Mouse (Mus musculus) granulocyte monocyte progenitor cell, adult 5-6 weeks (primary cell): ENCODE data around the gene Mad2l1bp. TPM values are rescaled to one million over a fixed set of nuclear protein-coding genes. Genes with fewer than 3 reads are reported as not detected.
A peak's percentile ranks its signal among the peaks of the same experiment; 100 is the strongest.

Experiments
- ATAC-seq: replicated peaks from 2 replicates; pipeline ENCODE4 v1.8.0; 2016; ENCODE audit warnings: mild to moderate bottlenecking, moderate TSS enrichment, inconsistent platforms; ENCODE audit not compliant: poor library complexity, severe bottlenecking
- total RNA-seq, 2 experiments: library from RNA; stranded (forward) in 1 of 2; stranded (reverse) in 1 of 2; fragments of 200-712, 200-1000 nt in 1 of 2; fragments of >200 nt in 1 of 2; fragmentation: Nextera tagmentation in 1 of 2; gene quantifications; 2 replicates each; pipeline ENCODE4 v1.2.3; 2014 to 2017

Gene Mad2l1bp
- total RNA-seq (2014; fragmentation: Nextera tagmentation) (14.8 and 18.6 TPM in 2 replicates), total RNA-seq (2017) (2.9 and 8.1 TPM in 2 replicates)

GRCm38 (mm10) chr17:46152847-46153782 is at the start of gene Mad2l1bp:
Gene Mad2l1bp (minus strand): TSS chr17:46153553.
- ATAC-seq: peak; percentile 100

- peak; percentile 11; the same call in 1 of the 2 replicates for ATAC-seq
Observed at GRCm38 (mm10) chr17:46203078-46203477, 49.7 kb upstream of the Mad2l1bp start.

- ATAC-seq: peak; percentile 84
Observed at GRCm38 (mm10) chr17:46202421-46203071, 49.2 kb upstream of the Mad2l1bp start, which contains the start of the genes Polh and Xpo5. Gene Polh (minus strand): TSS chr17:46202645. Gene Xpo5 (plus strand): TSS chr17:46202782.

GRCm38 (mm10) chr17:46201151-46201550 is 47.8 kb upstream of the Mad2l1bp start:
- no peak for ATAC-seq

- ATAC-seq: no peak
Observed at GRCm38 (mm10) chr17:46188829-46189228, 35.5 kb upstream of the Mad2l1bp start.

- no peak for ATAC-seq
Observed at GRCm38 (mm10) chr17:46182273-46182672, 28.9 kb upstream of the Mad2l1bp start.

GRCm38 (mm10) chr17:46170538-46170937 is 17.2 kb upstream of the Mad2l1bp start:
- peak; percentile 62; the same call in 1 of the 2 replicates for ATAC-seq

- ATAC-seq: no peak
Observed at GRCm38 (mm10) chr17:46168768-46169167, 15.4 kb upstream of the Mad2l1bp start.

- no peak for ATAC-seq
Observed at GRCm38 (mm10) chr17:46168318-46168717, 15.0 kb upstream of the Mad2l1bp start.

GRCm38 (mm10) chr17:46167014-46167413 is 13.7 kb upstream of the Mad2l1bp start:
- ATAC-seq: no peak

GRCm38 (mm10) chr17:46166270-46166669 is 12.9 kb upstream of the Mad2l1bp start:
- no peak for ATAC-seq

GRCm38 (mm10) chr17:46165460-46165859 is 12.1 kb upstream of the Mad2l1bp start:
- no peak for ATAC-seq

- no peak for ATAC-seq
Observed at GRCm38 (mm10) chr17:46164791-46165190, 11.4 kb upstream of the Mad2l1bp start.

GRCm38 (mm10) chr17:46164301-46164700 is 10.9 kb upstream of the Mad2l1bp start:
- ATAC-seq: no peak

- peak; percentile 16 for ATAC-seq
Observed at GRCm38 (mm10) chr17:46162951-46163421, 9.6 kb upstream of the Mad2l1bp start.

GRCm38 (mm10) chr17:46162551-46162950 is 9.2 kb upstream of the Mad2l1bp start:
- no peak for ATAC-seq

- no peak for ATAC-seq
Observed at GRCm38 (mm10) chr17:46161710-46162109, 8.4 kb upstream of the Mad2l1bp start.

- ATAC-seq: no peak
Observed at GRCm38 (mm10) chr17:46161179-46161578, 7.8 kb upstream of the Mad2l1bp start.

GRCm38 (mm10) chr17:46160686-46161085 is 7.3 kb upstream of the Mad2l1bp start, which contains the start of gene Gtpbp2:
Gene Gtpbp2 (plus strand): TSS chr17:46161032.
- ATAC-seq: peak; percentile 86

GRCm38 (mm10) chr17:46160090-46160662 is 6.8 kb upstream of the Mad2l1bp start:
- ATAC-seq: peak; percentile 63
